Mouse (Mus musculus) 3134 (cell line): ENCODE measurements around the gene 4930412O13Rik.
A peak's percentile ranks its signal among the peaks of the same experiment; 100 is the strongest.

Experiments used
- DNase-seq: peaks from one replicate; pipeline ENCODE4 v3.0.0-alpha.2; 2011; ENCODE audit warnings: low spot score; ENCODE audit not compliant: insufficient read length; ENCODE audit errors: extremely low read depth

Gene 4930412O13Rik

DNA sequence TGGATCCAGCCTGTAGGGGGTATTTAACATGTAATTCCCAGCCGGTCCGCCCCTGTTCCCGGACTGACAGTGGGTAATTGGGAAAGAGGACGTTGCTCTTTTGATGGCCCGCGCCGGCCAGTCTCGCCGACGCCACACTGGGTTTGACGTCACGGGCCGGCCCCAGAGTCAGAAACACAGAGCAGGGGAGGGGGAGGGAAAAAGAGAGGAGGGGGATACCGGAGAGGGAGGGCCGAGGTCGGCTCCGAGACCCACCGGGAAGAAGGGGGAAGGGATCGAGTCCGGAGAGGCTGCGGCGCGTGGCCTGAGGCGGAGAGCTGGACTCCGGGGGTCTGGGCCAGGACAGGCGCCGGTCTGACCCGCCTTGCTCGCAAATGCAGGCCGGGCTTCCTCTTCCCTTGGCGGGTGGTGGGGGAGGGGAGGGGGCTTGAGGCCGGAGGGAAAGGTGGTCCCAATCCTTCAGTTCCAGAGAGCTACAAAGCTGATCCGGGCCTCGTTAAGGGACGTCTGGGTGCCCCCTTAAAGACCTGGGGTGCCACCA, at the start of gene 4930412O13Rik:
Gene 4930412O13Rik (plus strand): TSS at position 202 of the 541 bp plus-strand sequence.
- peak; percentile 83 for DNase-seq

GRCm38 (mm10) chr2:9833712-9834111, 47.3 kb upstream of the 4930412O13Rik start:
- no peak for DNase-seq

DNA sequence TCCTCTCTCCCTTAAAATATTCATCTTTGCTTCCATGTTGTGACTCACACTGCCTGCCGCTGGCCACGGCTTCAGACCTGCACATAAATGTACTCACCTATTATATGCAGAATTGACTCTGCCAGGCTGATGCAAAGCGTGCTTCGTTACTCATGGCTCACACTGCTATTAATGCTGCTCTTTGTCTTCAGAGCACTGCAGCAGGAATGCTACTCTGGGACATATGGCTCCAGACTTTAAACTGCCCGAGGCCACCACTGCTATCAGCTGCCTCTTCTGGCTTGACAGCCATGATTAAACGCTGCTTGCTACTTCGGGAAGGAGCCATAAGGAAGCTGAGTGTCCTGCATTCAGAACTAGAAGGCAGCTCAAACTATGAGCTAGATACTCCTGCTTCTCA, 45.9 kb upstream of the 4930412O13Rik start:
- no peak for DNase-seq

DNA sequence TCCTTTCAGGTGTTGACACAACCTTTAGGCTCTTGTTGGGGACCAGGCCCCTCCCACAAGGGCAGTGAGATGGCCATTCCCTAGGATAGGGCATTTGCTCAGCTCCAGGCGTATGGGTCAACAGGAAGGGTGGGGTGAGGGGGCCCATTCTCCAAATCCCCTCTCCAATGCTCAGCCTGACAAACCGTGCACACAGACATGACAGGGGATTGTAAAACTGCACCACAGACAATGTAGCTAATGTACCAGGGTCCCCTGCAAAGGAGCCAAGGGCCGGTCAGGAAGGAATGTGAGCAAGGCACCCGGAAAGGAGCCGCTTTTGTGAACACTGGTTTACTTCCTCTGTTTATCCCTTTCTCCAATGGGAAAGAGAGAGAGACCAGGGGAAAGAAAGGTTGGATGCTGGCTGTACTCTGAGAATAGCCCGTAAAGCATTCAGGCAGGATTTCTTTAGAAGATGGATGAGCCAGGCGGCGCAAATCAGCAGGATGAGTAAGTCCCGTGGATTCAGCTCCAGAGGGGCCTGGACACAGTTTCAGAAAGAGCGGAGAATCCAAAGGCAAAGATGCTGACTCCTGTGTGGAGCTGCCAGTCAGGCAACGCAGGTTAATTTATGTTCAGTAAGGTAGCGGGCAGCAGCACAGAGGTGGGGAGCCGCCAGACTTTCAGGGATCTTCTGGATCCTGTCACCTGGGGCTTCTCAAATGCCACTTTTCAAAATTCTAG, 28.0 kb upstream of the 4930412O13Rik start:
- no peak for DNase-seq

DNA sequence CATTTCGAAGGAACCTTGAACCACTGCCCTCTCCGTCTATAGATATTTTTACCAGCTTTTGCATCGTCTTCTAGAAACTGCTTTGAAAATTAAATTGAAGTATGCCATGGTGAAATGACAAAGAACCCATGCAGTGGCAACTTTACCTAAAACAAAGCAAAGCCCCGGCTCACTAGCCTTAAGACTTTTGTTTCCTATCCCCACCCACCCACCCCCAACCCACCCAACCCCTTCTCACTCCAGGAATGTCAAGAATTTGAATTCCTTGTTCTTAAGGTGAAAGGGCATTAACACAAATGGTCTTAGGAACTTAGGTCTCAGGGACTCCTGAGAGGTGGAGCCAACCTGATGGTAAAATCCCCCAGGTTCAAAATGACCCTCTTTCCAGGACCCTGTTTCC, 25.2 kb upstream of the 4930412O13Rik start:
- DNase-seq, result no peak

DNA sequence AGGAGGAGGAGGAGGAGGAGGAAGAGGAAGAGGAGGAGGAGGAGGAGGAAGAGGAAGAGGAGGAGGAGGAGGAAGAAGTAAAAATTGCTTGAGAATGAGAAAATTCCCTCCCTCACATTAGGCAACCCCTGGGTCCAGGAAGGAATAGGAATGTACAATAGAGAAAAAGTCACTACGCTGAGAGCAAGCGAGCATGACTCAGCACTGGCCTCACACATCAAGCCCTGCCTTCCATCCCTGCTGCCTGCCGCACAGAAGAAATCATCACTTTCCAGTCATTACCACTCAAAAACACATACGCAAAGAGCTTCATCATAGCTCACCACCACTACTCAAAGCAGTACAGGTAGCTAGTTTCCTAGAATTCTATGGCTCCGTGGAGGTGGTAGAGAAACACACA, 20.4 kb upstream of the 4930412O13Rik start:
- no peak for DNase-seq

- no peak for DNase-seq
These were observed 13.8 kb upstream of the 4930412O13Rik start for GRCm38 (mm10) chr2:9867092-9867825.

GRCm38 (mm10) chr2:9871141-9871716, 9.8 kb upstream of the 4930412O13Rik start:
- no peak for DNase-seq

DNA sequence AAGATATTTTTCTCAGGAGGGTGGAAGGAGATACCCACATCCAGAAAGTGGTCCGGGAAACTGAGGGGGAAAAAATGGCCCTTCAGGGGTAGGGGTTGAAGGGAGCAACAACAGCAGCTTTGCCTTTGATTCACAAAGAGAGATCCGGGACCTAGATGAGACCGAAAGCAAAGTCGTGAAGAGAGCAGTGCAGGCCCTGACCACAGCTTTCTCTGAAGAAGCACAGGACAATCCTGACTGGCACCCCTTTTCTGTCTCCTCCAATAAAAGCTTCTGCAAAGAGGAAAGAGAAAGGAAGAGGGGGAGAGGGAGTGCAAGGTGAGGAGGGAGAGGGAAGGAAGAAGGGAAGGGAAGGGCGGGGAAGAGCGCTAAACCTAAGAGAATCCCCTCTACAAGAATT, 9.3 kb upstream of the 4930412O13Rik start:
- DNase-seq, result no peak

DNA sequence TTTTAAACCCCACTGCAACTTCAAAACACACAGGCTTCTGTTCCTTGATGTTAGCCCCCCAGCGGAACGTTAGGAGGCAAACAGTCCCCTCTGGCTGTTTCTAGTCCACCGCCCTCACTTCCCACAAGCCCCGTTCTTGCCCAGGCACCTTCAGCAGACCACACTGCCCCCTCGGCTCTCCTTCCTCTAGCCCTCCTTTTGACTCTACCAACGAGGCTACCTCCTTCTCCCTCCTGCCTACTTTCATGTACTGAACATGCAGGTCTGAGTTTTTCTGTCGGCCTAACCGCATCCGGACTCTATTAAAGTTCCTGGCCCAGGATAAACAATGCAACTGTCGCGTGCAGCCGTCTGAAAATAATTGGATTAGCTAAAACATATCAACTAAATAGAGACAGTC, 8.4 kb upstream of the 4930412O13Rik start:
- DNase-seq, result no peak

- DNase-seq, result no peak
These were observed 7.3 kb upstream of the 4930412O13Rik start for GRCm38 (mm10) chr2:9873757-9874156.

GRCm38 (mm10) chr2:9874467-9875219, 6.4 kb upstream of the 4930412O13Rik start:
- peak; percentile 62 for DNase-seq

DNA sequence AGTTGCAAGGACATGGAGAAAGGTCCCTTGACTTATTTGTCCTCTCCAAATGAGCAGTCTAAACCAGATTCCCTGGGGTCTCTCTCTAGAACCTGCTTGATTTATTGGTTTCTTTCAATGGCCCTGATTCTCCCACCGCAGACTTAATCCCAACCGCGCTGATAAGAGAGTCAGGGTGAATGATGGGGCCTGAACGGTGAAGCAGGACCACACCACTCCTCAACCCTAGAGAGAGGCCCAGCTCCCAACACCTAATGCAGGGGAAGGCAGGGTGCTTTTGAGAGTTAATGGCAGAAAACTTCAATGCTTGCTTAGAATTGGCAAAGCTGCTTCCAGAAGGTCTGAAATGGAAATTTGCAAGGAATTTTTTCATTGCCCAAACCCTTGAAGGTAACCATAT, 5.8 kb upstream of the 4930412O13Rik start:
- no peak for DNase-seq

GRCm38 (mm10) chr2:9875676-9876357, 5.2 kb upstream of the 4930412O13Rik start:
- no peak for DNase-seq

GRCm38 (mm10) chr2:9876621-9877325, 4.3 kb upstream of the 4930412O13Rik start:
- no peak for DNase-seq

DNA sequence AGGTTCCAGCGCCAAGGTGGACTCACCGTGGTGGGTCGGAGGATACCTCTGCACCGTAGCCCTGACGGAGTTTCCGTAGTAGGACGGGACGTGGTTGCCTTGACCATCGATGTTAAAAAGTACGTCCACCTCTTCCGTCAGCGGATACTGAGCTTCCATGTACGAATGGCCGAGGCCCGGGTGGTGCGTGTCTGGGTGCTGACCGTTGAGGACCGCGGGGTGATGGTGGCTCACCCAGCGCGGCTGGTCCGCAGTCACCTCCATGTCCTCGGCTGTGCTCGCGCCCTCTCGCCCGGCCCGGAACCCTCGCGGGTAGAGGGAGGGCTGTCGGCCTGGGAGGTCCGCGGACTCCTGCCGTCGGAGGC, 3.7 kb upstream of the 4930412O13Rik start:
- DNase-seq, result peak; percentile 72

GRCm38 (mm10) chr2:9877966-9878563, 3.0 kb upstream of the 4930412O13Rik start:
- peak; percentile 67 for DNase-seq

GRCm38 (mm10) chr2:9878564-9879081, 2.4 kb upstream of the 4930412O13Rik start:
- peak; percentile 88 for DNase-seq

DNA sequence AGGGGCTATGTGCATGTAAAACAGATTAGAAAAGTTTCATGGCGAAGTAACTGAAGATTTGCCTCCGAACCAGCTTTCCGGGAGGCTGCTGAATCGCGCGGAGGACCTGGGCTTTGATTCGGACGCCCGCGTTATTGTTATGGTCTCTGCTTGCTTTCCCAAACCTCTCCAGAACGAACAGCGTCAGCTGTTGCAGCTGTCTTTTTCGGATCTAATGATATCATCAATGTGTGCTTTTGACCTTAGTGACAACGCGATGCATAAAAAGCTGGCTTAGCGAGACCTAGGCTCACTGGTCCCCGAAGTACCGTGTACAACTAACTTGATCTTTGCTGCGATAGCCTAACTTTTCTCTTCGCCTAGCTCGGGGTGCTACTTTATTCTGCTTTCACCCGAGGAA, 2.0 kb upstream of the 4930412O13Rik start:
- no peak for DNase-seq
